Mouse (Mus musculus): Measurements from ENCODE around the gene Pou1f1.

Gene Pou1f1

GRCm38 (mm10) chr16:65520211-65520610, at the start of gene Pou1f1:
Pou1f1 (plus strand) TSS chr16:65520511.
- no peak for DNase-seq

- no peak for DNase-seq
Measured at GRCm38 (mm10) chr16:65470650-65471049, 49.7 kb upstream of the Pou1f1 start.

- peak; percentile 22 for DNase-seq
Measured at GRCm38 (mm10) chr16:65472472-65473001, 47.8 kb upstream of the Pou1f1 start.

GRCm38 (mm10) chr16:65485726-65486125, 34.6 kb upstream of the Pou1f1 start:
- no peak for DNase-seq

- no peak for DNase-seq
Measured at GRCm38 (mm10) chr16:65496030-65496429, 24.3 kb upstream of the Pou1f1 start.

GRCm38 (mm10) chr16:65497049-65497448, 23.3 kb upstream of the Pou1f1 start:
- peak; percentile 56 for DNase-seq

- no peak for DNase-seq
Measured at GRCm38 (mm10) chr16:65514223-65514622, 6.1 kb upstream of the Pou1f1 start.

- DNase-seq, result no peak
Measured at GRCm38 (mm10) chr16:65526004-65526403, 5.7 kb downstream of the Pou1f1 start.

- DNase-seq, result no peak
Measured at GRCm38 (mm10) chr16:65526695-65527094, 6.4 kb downstream of the Pou1f1 start.

- no peak for DNase-seq
Measured at GRCm38 (mm10) chr16:65529589-65529988, 9.3 kb downstream of the Pou1f1 start.

GRCm38 (mm10) chr16:65531663-65532062, 11.4 kb downstream of the Pou1f1 start:
- peak; percentile 82 for DNase-seq

- peak; percentile 58 for DNase-seq
Measured at GRCm38 (mm10) chr16:65533315-65533999, 13.1 kb downstream of the Pou1f1 start.

- no peak for DNase-seq
Measured at GRCm38 (mm10) chr16:65543676-65544293, 23.5 kb downstream of the Pou1f1 start.

GRCm38 (mm10) chr16:65548960-65549359, 28.6 kb downstream of the Pou1f1 start:
- DNase-seq, result no peak

GRCm38 (mm10) chr16:65550814-65551213, 30.5 kb downstream of the Pou1f1 start:
- DNase-seq, result no peak

GRCm38 (mm10) chr16:65554267-65554666, 34.0 kb downstream of the Pou1f1 start:
- DNase-seq, result no peak

- DNase-seq, result no peak
Measured at GRCm38 (mm10) chr16:65557369-65557768, 37.1 kb downstream of the Pou1f1 start.

- no peak for DNase-seq
Measured at GRCm38 (mm10) chr16:65559591-65559990, 39.3 kb downstream of the Pou1f1 start.

GRCm38 (mm10) chr16:65560996-65561962, 41.0 kb downstream of the Pou1f1 start:
- no peak for DNase-seq

GRCm38 (mm10) chr16:65561963-65562863, 41.9 kb downstream of the Pou1f1 start, which contains the start of gene Chmp2b:
Chmp2b (minus strand) TSS chr16:65562726.
- peak; percentile 89 for DNase-seq

- DNase-seq, result no peak
Measured at GRCm38 (mm10) chr16:65562864-65563206, 42.5 kb downstream of the Pou1f1 start.

- DNase-seq, result no peak
Measured at GRCm38 (mm10) chr16:65564306-65564705, 44.0 kb downstream of the Pou1f1 start.
